Mouse (Mus musculus): Measurements from ENCODE around the gene Rgs3. TPM values are rescaled to one million over a fixed set of nuclear protein-coding genes. Genes with fewer than 3 reads are reported as not detected.

Rgs3 gene
- polyA plus RNA-seq, 1 experiment from 2014 or later = 54.3 TPM

- Histone ChIP-seq H3K27me3 (ENCODE audit: control insufficient read depth, insufficient read depth, low read length) (no peaks in the 10 kb centered on the region), H3K9ac (ENCODE audit: low read depth, low read length) (peak overlapping the region; percentile 47; the same call in 1 of the 2 replicates), H3K36me3 (ENCODE audit: control insufficient read depth, insufficient read depth, low read length) (no peaks in the 10 kb centered on the region), H3K4me2 (0 out of 2 replicates have a peak overlapping the region, but pooled peaks have one; percentile 2), H3K4me3 (ENCODE audit: low read depth, low read length) (no peak overlapping the region), H3K4me1 (ENCODE audit: control insufficient read depth, insufficient read depth, low read length) (peaks cover 67% of the 10 kb centered on the region), H3K27ac (ENCODE audit: low read depth, low read length) (peak overlapping the region; percentile 73), H3K9me3 (replicated peaks; ENCODE audit: control insufficient read depth, low read length) (no peaks in the 10 kb centered on the region; the same call in 1 of the 2 replicates)
- WGBS (ENCODE audit: insufficient replicate concordance) = 41% methylated on average over 7 of the region's 7 CpGs
- ATAC-seq (replicated peaks; ENCODE audit: insufficient number of reproducible peaks, low FRiP score, low TSS enrichment) = no peak
Measured at GRCm38 (mm10) chr4:62736421-62736820, 176.8 kb downstream of the Rgs3 start.

GRCm38 (mm10) chr4:62736904-62737303, 177.3 kb downstream of the Rgs3 start:
- 45% methylated on average over 3 of the region's 3 CpGs for WGBS (ENCODE audit: insufficient replicate concordance)
- H3K27me3 ChIP-seq (ENCODE audit: control insufficient read depth, insufficient read depth, low read length) = no peaks in the 10 kb centered on the region
- no peak overlapping the region for H3K27ac ChIP-seq (ENCODE audit: low read depth, low read length)
- H3K9me3 ChIP-seq (replicated peaks; ENCODE audit: control insufficient read depth, low read length) = no peaks in the 10 kb centered on the region; the same call in 1 of the 2 replicates
- ATAC-seq (replicated peaks; ENCODE audit: insufficient number of reproducible peaks, low FRiP score, low TSS enrichment) = no peak
- no peak overlapping the region for H3K4me3 ChIP-seq (ENCODE audit: low read depth, low read length)
- H3K36me3 ChIP-seq (ENCODE audit: control insufficient read depth, insufficient read depth, low read length) = no peaks in the 10 kb centered on the region
- H3K9ac ChIP-seq (ENCODE audit: low read depth, low read length) = no peak overlapping the region
- H3K4me2 ChIP-seq = no peak overlapping the region
- peaks cover 68% of the 10 kb centered on the region for H3K4me1 ChIP-seq (ENCODE audit: control insufficient read depth, insufficient read depth, low read length)

- no peak overlapping the region for H3K9ac ChIP-seq (ENCODE audit: low read depth, low read length)
- no peaks in the 10 kb centered on the region for H3K27me3 ChIP-seq (ENCODE audit: control insufficient read depth, insufficient read depth, low read length)
- H3K27ac ChIP-seq (ENCODE audit: low read depth, low read length) = peak overlapping the region; percentile 31; the same call in 1 of the 2 replicates
- no peak overlapping the region for H3K4me3 ChIP-seq (ENCODE audit: low read depth, low read length)
- no peaks in the 10 kb centered on the region for H3K36me3 ChIP-seq (ENCODE audit: control insufficient read depth, insufficient read depth, low read length)
- peak; percentile 18; the same call in 1 of the 2 replicates for ATAC-seq (replicated peaks; ENCODE audit: insufficient number of reproducible peaks, low FRiP score, low TSS enrichment)
- H3K4me1 ChIP-seq (ENCODE audit: control insufficient read depth, insufficient read depth, low read length) = peaks cover 68% of the 10 kb centered on the region
- WGBS (ENCODE audit: insufficient replicate concordance) = 36% methylated on average over 9 of the region's 9 CpGs
- H3K9me3 ChIP-seq (replicated peaks; ENCODE audit: control insufficient read depth, low read length) = no peaks in the 10 kb centered on the region; the same call in 1 of the 2 replicates
- H3K4me2 ChIP-seq = no peak overlapping the region
Measured at GRCm38 (mm10) chr4:62737983-62738695, 178.5 kb downstream of the Rgs3 start.

- WGBS (ENCODE audit: insufficient replicate concordance) = 72% methylated on average over 3 of the region's 3 CpGs
- Histone ChIP-seq H3K27me3 (ENCODE audit: control insufficient read depth, insufficient read depth, low read length) (no peaks in the 10 kb centered on the region), H3K4me3 (ENCODE audit: low read depth, low read length) (no peak overlapping the region), H3K36me3 (ENCODE audit: control insufficient read depth, insufficient read depth, low read length) (no peaks in the 10 kb centered on the region), H3K9ac (ENCODE audit: low read depth, low read length) (no peak overlapping the region), H3K4me2 (no peak overlapping the region), H3K9me3 (replicated peaks; ENCODE audit: control insufficient read depth, low read length) (no peaks in the 10 kb centered on the region; the same call in 1 of the 2 replicates), H3K4me1 (ENCODE audit: control insufficient read depth, insufficient read depth, low read length) (peaks cover 62% of the 10 kb centered on the region), H3K27ac (ENCODE audit: low read depth, low read length) (no peak overlapping the region)
- no peak for ATAC-seq (replicated peaks; ENCODE audit: insufficient number of reproducible peaks, low FRiP score, low TSS enrichment)
Measured at GRCm38 (mm10) chr4:62738996-62739395, 179.3 kb downstream of the Rgs3 start.

- no peaks in the 10 kb centered on the region for H3K27me3 ChIP-seq (ENCODE audit: control insufficient read depth, insufficient read depth, low read length)
- H3K4me3 ChIP-seq (ENCODE audit: low read depth, low read length) = no peak overlapping the region
- H3K27ac ChIP-seq (ENCODE audit: low read depth, low read length) = no peak overlapping the region
- H3K9me3 ChIP-seq (replicated peaks; ENCODE audit: control insufficient read depth, low read length) = no peaks in the 10 kb centered on the region; the same call in 1 of the 2 replicates
- peaks cover 62% of the 10 kb centered on the region for H3K4me1 ChIP-seq (ENCODE audit: control insufficient read depth, insufficient read depth, low read length)
- WGBS (ENCODE audit: insufficient replicate concordance) = 87% methylated on average over 4 of the region's 4 CpGs
- H3K4me2 ChIP-seq = no peak overlapping the region
- H3K36me3 ChIP-seq (ENCODE audit: control insufficient read depth, insufficient read depth, low read length) = no peaks in the 10 kb centered on the region
- ATAC-seq (replicated peaks; ENCODE audit: insufficient number of reproducible peaks, low FRiP score, low TSS enrichment) = no peak
- H3K9ac ChIP-seq (ENCODE audit: low read depth, low read length) = no peak overlapping the region
Measured at GRCm38 (mm10) chr4:62739591-62739990, 179.9 kb downstream of the Rgs3 start.

GRCm38 (mm10) chr4:62740282-62741054, 180.8 kb downstream of the Rgs3 start:
- Histone ChIP-seq H3K4me2 (no peak overlapping the region), H3K27me3 (ENCODE audit: control insufficient read depth, insufficient read depth, low read length) (no peaks in the 10 kb centered on the region), H3K4me1 (ENCODE audit: control insufficient read depth, insufficient read depth, low read length) (peaks cover 60% of the 10 kb centered on the region), H3K27ac (ENCODE audit: low read depth, low read length) (no peak overlapping the region), H3K9ac (ENCODE audit: low read depth, low read length) (no peak overlapping the region), H3K36me3 (ENCODE audit: control insufficient read depth, insufficient read depth, low read length) (no peaks in the 10 kb centered on the region), H3K4me3 (ENCODE audit: low read depth, low read length) (no peak overlapping the region), H3K9me3 (replicated peaks; ENCODE audit: control insufficient read depth, low read length) (no peaks in the 10 kb centered on the region)
- 81% methylated on average over 6 of the region's 6 CpGs for WGBS (ENCODE audit: insufficient replicate concordance)
- ATAC-seq (replicated peaks; ENCODE audit: insufficient number of reproducible peaks, low FRiP score, low TSS enrichment) = no peak

GRCm38 (mm10) chr4:62741055-62741453, 181.4 kb downstream of the Rgs3 start:
- Histone ChIP-seq H3K4me2 (no peak overlapping the region), H3K27me3 (ENCODE audit: control insufficient read depth, insufficient read depth, low read length) (no peaks in the 10 kb centered on the region), H3K4me1 (ENCODE audit: control insufficient read depth, insufficient read depth, low read length) (peaks cover 55% of the 10 kb centered on the region), H3K36me3 (ENCODE audit: control insufficient read depth, insufficient read depth, low read length) (no peaks in the 10 kb centered on the region), H3K9me3 (replicated peaks; ENCODE audit: control insufficient read depth, low read length) (no peaks in the 10 kb centered on the region), H3K9ac (ENCODE audit: low read depth, low read length) (no peak overlapping the region), H3K27ac (ENCODE audit: low read depth, low read length) (no peak overlapping the region), H3K4me3 (ENCODE audit: low read depth, low read length) (no peak overlapping the region)
- WGBS (ENCODE audit: insufficient replicate concordance) = 76% methylated on average over 5 of the region's 5 CpGs
- ATAC-seq (replicated peaks; ENCODE audit: insufficient number of reproducible peaks, low FRiP score, low TSS enrichment) = no peak

GRCm38 (mm10) chr4:62741601-62742000, 182.0 kb downstream of the Rgs3 start:
- Histone ChIP-seq H3K9me3 (replicated peaks; ENCODE audit: control insufficient read depth, low read length) (no peaks in the 10 kb centered on the region), H3K4me2 (no peak overlapping the region), H3K4me3 (ENCODE audit: low read depth, low read length) (no peak overlapping the region), H3K36me3 (ENCODE audit: control insufficient read depth, insufficient read depth, low read length) (no peaks in the 10 kb centered on the region), H3K4me1 (ENCODE audit: control insufficient read depth, insufficient read depth, low read length) (peaks cover 49% of the 10 kb centered on the region), H3K27ac (ENCODE audit: low read depth, low read length) (peak overlapping the region; percentile 25; the same call in 1 of the 2 replicates), H3K27me3 (ENCODE audit: control insufficient read depth, insufficient read depth, low read length) (no peaks in the 10 kb centered on the region), H3K9ac (ENCODE audit: low read depth, low read length) (0 out of 2 replicates have a peak overlapping the region, but pooled peaks have one; percentile 8)
- ATAC-seq (replicated peaks; ENCODE audit: insufficient number of reproducible peaks, low FRiP score, low TSS enrichment) = peak; percentile 40
- 35% methylated on average over 3 of the region's 3 CpGs for WGBS (ENCODE audit: insufficient replicate concordance)
